Mouse (Mus musculus) embryonic stem cell, embryonic (primary cell): ENCODE results near the gene Mien1.

Experiments used
- CTCF ChIA-PET, 4 experiments: fragments of 300-600 bp in 2 of 4; fragments of 350-600 bp in 2 of 4; sonication (Branson Sonifier 250); formaldehyde crosslinking; loops; one replicate each; lab custom pipeline; 2022; ENCODE audit warnings: inconsistent platforms in 2 of 4; lab: Charles Lee
- POLR2A ChIA-PET, 4 experiments: fragments of 300-600 bp in 2 of 4; fragments of 350-600 bp in 2 of 4; sonication (Branson Sonifier 250); formaldehyde crosslinking; loops; one replicate each; lab custom pipeline; 2022; ENCODE audit warnings: antibody characterized with exemption in 4 of 4, inconsistent platforms in 1 of 4; lab: Charles Lee

Gene Mien1

DNA sequence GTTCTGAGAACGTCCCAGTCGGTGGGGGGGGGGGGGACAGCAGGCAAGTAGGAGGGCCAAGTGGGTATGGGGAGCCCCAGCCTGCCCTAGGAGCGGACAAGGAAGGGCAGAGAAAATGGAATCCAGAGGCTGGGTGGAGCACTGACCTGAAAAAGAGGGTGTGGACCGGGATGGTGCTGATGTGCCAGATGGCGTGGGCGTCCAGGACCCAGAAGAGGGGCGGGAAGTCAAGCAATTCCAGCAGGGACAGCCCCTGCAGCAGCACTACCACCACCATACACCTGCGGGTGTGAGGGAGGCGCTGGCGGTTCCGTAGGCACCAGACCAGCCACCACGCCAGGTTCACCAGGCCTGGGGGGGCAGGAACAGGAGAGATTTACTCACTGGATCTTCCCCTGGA is 48.6 kb downstream of the Mien1 start:
- ChIA-PET CTCF (interaction anchor here (0.6 to 5.6 kb wide), 22 partner anchors 14 to 473 kb away, joined by 3 to 45 read pairs (median 6); partner anchors contain the start of genes Cdk12 (in 1 of the 4), Erbb2 (in 1 of the 4), Mien1 (in 1 of the 4) and Ppp1r1b (in 1 of the 4)), POLR2A (interaction anchor here (0.6 to 4.0 kb wide), 9 partner anchors 9 to 154 kb away, joined by 3 to 14 read pairs (median 5); partner anchors contain the start of genes Pgap3 (in 3 of the 4) and Stard3 (in 1 of the 4))

DNA sequence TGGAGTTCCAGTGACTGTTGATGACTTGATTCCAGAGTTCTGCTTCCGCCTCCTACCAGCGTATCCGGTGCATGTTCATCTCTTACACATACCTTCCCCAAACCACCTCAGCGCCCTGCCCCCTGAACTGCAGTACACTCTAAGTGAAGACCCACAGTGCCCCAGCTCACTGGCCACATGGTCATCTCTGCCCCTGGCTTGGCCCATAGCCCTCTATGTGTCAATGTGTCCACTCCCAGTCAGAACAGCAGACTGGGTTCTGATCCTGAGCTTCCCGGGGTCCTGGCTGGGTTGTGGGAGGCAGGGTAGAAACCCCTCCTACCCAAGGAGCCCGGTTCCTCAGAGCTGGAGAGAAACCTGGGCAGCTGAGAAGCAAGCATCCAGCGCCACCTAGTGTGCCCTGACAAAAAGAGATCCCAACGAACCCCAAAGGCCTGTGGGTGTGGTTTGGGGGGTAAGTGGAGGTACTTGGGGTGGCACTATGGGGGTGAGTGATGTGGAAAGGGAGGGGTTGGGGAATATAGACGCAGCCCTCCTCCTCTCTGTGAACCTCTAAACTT is 49.5 kb downstream of the Mien1 start:
- ChIA-PET CTCF (interaction anchor here (0.6 to 5.6 kb wide), 35 partner anchors 13 to 564 kb away, joined by 3 to 45 read pairs (median 4); partner anchors contain the start of genes Mien1 (in 2 of the 4), Stard3 (in 2 of the 4), Cdk12 (in 1 of the 4) and Erbb2 (in 1 of the 4)), POLR2A (interaction anchor here (0.6 to 4.0 kb wide), 16 partner anchors 8 to 307 kb away, joined by 3 to 14 read pairs (median 4); partner anchors contain the start of genes Pgap3 (in 3 of the 4) and Stard3 (in 1 of the 4))

DNA sequence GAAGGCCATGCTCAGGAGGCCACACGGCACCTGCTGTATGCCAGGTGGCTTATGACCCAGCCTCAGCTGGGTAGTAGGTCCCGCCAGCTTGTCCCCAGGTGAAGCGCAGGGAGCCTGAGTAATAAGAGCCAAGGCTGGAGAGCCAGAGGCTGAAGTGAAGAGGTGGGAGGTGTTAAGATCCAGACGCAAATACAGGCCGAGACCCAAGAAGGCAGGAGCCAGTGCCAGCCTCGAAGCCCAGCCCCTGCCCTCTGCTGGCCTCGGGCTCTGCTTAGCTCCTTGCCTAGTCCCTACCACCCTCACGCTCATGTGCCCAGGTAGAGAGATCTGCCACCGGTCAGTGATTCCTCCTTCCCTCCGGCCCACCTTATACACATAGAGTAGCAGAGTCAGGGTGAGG is 50.5 kb downstream of the Mien1 start:
- CTCF ChIA-PET, result interaction anchor here in 3 of 4 experiments (0.6 to 5.6 kb wide), 9 partner anchors 15 to 50 kb away, joined by 3 to 45 read pairs (median 15); partner anchors contain the start of gene Mien1 (in 1 of the 3)
- POLR2A ChIA-PET, result interaction anchor here in 2 of 4 experiments (0.7 to 4.0 kb wide), 7 partner anchors 11 to 48 kb away, joined by 3 to 14 read pairs (median 5); partner anchors contain the start of genes Pgap3 (in 1 of the 2) and Stard3 (in 1 of the 2)
